Mouse (Mus musculus): ENCODE results near the gene Fgd2. TPM values are rescaled to one million over a fixed set of nuclear protein-coding genes. Genes with fewer than 3 reads are reported as not detected.

The Fgd2 gene
- total and polyA plus RNA-seq, 2 experiments from 2014 or later, result 14.1 to 17.3 TPM

DNA sequence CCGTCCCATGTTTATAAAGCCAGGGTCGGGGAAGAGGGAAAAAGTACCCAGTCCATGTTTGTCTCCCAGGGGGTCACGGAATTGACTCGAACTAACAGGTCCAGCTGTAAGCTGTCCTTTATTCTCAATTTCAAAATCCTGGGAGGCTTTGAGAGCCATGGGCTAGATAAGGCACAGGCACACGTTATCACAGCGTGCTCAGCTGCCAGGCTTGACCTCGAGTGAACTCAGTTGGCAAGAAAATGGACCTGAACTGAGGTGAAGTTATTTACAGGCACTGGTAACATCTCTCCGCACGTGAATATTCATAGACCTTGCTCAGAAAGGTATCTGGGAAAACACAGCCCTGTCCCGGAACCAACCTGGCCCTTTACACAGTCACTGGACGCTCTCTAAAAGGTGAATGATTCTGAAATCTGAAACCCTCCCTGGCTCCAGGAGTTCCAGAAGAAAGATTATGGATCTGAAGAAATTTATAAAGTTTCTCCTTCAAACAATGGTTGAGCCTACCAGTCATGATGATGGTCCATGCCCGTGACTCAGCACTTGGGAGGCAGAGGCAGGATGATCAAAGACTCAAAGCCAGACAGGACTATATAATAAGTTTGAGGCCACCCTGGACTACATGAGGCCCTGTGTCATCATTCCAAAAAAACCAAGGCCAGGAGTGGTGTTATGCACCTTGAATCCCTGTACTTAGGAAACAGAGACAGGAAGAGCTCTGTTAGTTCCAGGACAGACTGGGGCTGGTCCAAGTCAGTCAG lies 59.4 kb downstream of the Fgd2 start:
- Histone ChIP-seq H3K9me3 (ENCODE audit: low read length) (no peaks in the 10 kb centered on the region), H3K9ac (no peak overlapping the region), H3K4me2 (ENCODE audit: low read depth) (no peak overlapping the region), H3K27ac (ENCODE audit: low read depth, low read length) (no peak overlapping the region), H3K27me3 (ENCODE audit: insufficient read depth, low read length) (no peaks in the 10 kb centered on the region), H3K4me3 (ENCODE audit: low read depth, low read length) (no peak overlapping the region), H3K4me1 (ENCODE audit: insufficient read depth) (no peaks in the 10 kb centered on the region), H3K36me3 (ENCODE audit: insufficient read depth) (no peaks in the 10 kb centered on the region)
- DNase-seq (no peak), ATAC-seq (no peak)
- no peak for TF ChIP-seq CTCF (IDR thresholded peaks at IDR 0.05; ENCODE audit: low read depth)
- 86% methylated on average over 12 of the region's 12 CpGs for WGBS

DNA sequence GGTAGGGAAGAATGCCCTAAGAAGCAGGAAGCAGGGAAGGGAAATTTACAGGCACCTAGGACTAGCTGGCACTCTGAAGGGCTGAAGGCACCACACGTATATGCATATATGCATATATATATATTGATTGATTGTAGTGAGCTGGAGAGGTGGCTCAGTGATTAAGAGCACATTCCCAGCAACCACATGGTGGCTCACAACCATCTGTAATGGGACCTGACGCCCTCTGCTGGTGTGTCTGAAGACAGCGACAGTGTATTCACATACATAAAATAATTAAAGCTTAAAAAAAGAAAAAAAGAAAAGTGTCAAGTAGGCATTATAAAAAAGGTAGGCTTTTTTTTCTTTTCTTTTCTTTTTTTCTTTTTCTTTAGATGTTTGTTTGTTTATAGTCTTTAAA lies 60.6 kb downstream of the Fgd2 start:
- no peaks in the 10 kb centered on the region for H3K9me3 ChIP-seq (ENCODE audit: low read length)
- H3K27me3 ChIP-seq (ENCODE audit: insufficient read depth, low read length), result no peaks in the 10 kb centered on the region
- no peak overlapping the region for H3K4me2 ChIP-seq (ENCODE audit: low read depth)
- H3K36me3 ChIP-seq (ENCODE audit: insufficient read depth), result no peaks in the 10 kb centered on the region
- H3K27ac ChIP-seq (ENCODE audit: low read depth, low read length), result no peak overlapping the region
- no peak for ATAC-seq
- no peak overlapping the region for H3K9ac ChIP-seq
- 75% methylated on average over 3 of the region's 3 CpGs for WGBS
- 0 out of 2 replicates have a peak, but pooled peaks have one; percentile 25 for TF ChIP-seq CTCF (IDR thresholded peaks at IDR 0.05; ENCODE audit: low read depth)
- H3K4me3 ChIP-seq (ENCODE audit: low read depth, low read length), result no peak overlapping the region
- H3K4me1 ChIP-seq (ENCODE audit: insufficient read depth), result no peaks in the 10 kb centered on the region
- DNase-seq, result no peak

DNA sequence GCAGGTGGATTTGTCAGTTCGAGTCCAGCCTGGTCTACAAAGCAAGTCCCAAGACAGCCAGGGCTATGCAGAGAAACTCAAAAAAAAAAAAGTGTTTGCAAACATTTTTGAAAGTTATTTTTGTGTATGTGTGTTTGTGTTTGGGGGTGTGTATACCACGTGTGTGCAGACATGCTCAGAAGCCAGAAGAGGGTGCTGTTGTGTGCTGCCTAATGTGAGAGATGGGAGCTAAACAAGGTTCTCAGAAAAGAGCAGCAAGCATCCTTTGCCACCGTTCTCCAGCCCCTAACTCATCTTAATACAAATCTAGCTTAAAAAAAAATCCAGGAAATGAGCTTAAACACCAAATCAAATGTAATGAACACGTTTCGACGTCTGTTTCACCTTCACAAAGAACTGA lies 61.6 kb downstream of the Fgd2 start:
- no peaks in the 10 kb centered on the region for H3K27me3 ChIP-seq (ENCODE audit: insufficient read depth, low read length)
- DNase-seq (no peak), ATAC-seq (no peak)
- no peak overlapping the region for H3K4me2 ChIP-seq (ENCODE audit: low read depth)
- no peaks in the 10 kb centered on the region for H3K36me3 ChIP-seq (ENCODE audit: insufficient read depth)
- H3K27ac ChIP-seq (ENCODE audit: low read depth, low read length), result no peak overlapping the region
- 87% methylated on average over 6 of the region's 6 CpGs for WGBS
- no peaks in the 10 kb centered on the region for H3K9me3 ChIP-seq (ENCODE audit: low read length)
- TF ChIP-seq CTCF (IDR thresholded peaks at IDR 0.05; ENCODE audit: low read depth), result peak; percentile 44
- H3K4me3 ChIP-seq (ENCODE audit: low read depth, low read length), result no peak overlapping the region
- H3K9ac ChIP-seq, result no peak overlapping the region
- no peaks in the 10 kb centered on the region for H3K4me1 ChIP-seq (ENCODE audit: insufficient read depth)

DNA sequence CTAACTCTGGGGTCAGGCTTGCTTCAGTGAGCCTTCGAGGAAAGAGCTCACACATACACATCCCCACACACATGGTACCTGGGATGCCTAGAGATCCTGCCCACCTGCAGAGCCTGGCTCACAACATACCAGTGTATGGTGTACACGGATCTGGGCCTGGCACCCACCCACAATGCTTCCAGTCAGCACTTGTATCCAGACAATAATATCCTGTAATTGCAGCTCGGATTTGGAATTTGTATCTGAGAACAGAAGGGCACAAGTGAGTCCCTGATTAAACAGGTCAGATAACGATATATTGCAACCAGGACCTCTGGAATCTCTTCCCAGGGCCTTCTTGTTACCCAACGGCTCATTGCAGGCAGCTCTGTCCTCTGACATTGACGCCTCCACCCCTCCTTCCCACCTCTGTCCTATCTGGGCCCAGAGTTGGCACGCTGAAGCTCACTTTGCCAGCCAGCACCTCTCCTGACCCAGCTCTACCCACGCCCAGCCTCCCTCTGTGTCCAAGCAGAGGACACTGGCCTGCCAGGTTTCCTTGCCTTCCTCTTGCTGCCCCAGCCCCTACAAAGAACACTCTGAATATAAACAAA lies 62.3 kb downstream of the Fgd2 start:
- Histone ChIP-seq H3K9ac (no peak overlapping the region), H3K4me1 (ENCODE audit: insufficient read depth) (no peaks in the 10 kb centered on the region), H3K27ac (ENCODE audit: low read depth, low read length) (no peak overlapping the region), H3K36me3 (ENCODE audit: insufficient read depth) (no peaks in the 10 kb centered on the region), H3K27me3 (ENCODE audit: insufficient read depth, low read length) (no peaks in the 10 kb centered on the region), H3K4me2 (ENCODE audit: low read depth) (no peak overlapping the region), H3K9me3 (ENCODE audit: low read length) (no peaks in the 10 kb centered on the region), H3K4me3 (ENCODE audit: low read depth, low read length) (no peak overlapping the region)
- DNase-seq (no peak), ATAC-seq (no peak)
- WGBS, result 70% methylated on average over 8 of the region's 8 CpGs
- no peak for TF ChIP-seq CTCF (IDR thresholded peaks at IDR 0.05; ENCODE audit: low read depth)

DNA sequence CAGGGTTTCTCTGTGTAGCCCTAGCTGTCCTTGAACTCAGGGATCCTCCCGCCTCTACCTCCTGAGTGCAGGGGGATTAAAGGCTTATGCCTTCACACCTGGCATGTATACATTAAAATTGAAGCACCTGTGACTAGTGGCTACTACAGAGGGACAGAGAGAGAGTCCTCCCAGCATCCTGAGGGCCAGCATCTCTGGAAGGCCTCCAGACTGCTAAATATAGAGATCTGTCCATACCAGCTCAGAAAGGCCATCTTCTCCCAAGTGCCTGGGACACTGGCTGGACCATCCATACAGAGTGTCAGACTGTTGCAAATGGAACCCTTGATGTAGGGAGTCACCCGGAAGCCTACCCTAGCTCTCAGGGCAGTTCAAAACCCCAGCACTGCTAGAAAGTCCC lies 63.3 kb downstream of the Fgd2 start:
- Histone ChIP-seq H3K4me3 (ENCODE audit: low read depth, low read length) (no peak overlapping the region), H3K4me2 (ENCODE audit: low read depth) (no peak overlapping the region), H3K4me1 (ENCODE audit: insufficient read depth) (no peaks in the 10 kb centered on the region), H3K27ac (ENCODE audit: low read depth, low read length) (no peak overlapping the region), H3K36me3 (ENCODE audit: insufficient read depth) (no peaks in the 10 kb centered on the region), H3K27me3 (ENCODE audit: insufficient read depth, low read length) (no peaks in the 10 kb centered on the region), H3K9ac (no peak overlapping the region), H3K9me3 (ENCODE audit: low read length) (no peaks in the 10 kb centered on the region)
- no peak for TF ChIP-seq CTCF (IDR thresholded peaks at IDR 0.05; ENCODE audit: low read depth)
- 89% methylated on average over 2 of the region's 2 CpGs for WGBS
- DNase-seq (no peak), ATAC-seq (no peak)

DNA sequence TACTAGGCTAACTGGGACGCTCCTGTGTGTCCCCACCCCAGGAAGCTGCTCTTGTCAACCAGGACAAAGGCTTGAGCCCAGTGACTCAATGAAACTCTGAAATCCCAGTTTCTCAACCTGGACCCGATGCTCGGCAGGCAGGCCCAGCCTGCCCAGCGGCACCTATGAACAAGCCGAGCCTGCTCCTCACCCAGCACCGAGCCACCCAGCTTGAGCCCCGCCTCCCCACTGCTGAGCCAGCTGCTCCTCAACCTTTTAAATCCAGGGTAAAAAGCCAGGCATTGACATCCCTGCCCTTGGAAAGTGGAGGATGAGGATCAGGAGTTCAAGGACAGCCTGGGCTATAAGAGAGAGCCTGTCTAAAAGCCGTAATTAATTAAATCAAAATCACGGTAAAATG lies 64.6 kb downstream of the Fgd2 start:
- TF ChIP-seq CTCF (IDR thresholded peaks at IDR 0.05; ENCODE audit: low read depth), result no peak
- WGBS, result 57% methylated on average over 9 of the region's 9 CpGs
- Histone ChIP-seq H3K4me3 (ENCODE audit: low read depth, low read length) (no peak overlapping the region), H3K36me3 (ENCODE audit: insufficient read depth) (no peaks in the 10 kb centered on the region), H3K27ac (ENCODE audit: low read depth, low read length) (no peak overlapping the region), H3K9me3 (ENCODE audit: low read length) (no peaks in the 10 kb centered on the region), H3K9ac (no peak overlapping the region), H3K4me1 (ENCODE audit: insufficient read depth) (no peaks in the 10 kb centered on the region), H3K4me2 (ENCODE audit: low read depth) (no peak overlapping the region), H3K27me3 (ENCODE audit: insufficient read depth, low read length) (no peaks in the 10 kb centered on the region)
- DNase-seq, result no peak
- ATAC-seq, result no peak

DNA sequence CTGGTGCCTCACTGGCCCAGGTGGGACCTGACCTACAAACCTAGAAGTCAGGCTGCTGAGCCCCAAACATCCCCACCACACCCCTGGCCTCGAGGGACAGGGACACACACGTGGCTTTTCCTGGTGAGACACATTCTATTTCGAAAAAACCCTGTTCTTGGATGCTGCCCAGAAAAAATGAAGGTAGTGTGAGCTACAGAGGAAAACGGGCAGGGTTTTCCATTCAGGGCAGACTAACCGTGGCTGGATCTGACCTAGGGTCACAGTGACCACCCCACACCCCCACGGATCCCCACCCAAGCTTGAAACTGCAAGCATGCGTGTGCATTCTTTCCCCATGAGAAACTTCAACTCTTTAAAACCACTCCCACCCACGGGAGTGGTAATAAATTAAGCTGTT lies 67.5 kb downstream of the Fgd2 start:
- no peaks in the 10 kb centered on the region for H3K9me3 ChIP-seq (ENCODE audit: low read length)
- no peaks in the 10 kb centered on the region for H3K27me3 ChIP-seq (ENCODE audit: insufficient read depth, low read length)
- H3K4me1 ChIP-seq (ENCODE audit: insufficient read depth), result no peaks in the 10 kb centered on the region
- H3K27ac ChIP-seq (ENCODE audit: low read depth, low read length), result no peak overlapping the region
- whole genome bisulfite sequencing, result 58% methylated on average over 8 of the region's 8 CpGs
- H3K36me3 ChIP-seq (ENCODE audit: insufficient read depth), result no peaks in the 10 kb centered on the region
- H3K4me3 ChIP-seq (ENCODE audit: low read depth, low read length), result no peak overlapping the region
- ATAC-seq (no peak), DNase-seq (no peak)
- H3K9ac ChIP-seq, result no peak overlapping the region
- TF ChIP-seq CTCF (IDR thresholded peaks at IDR 0.05; ENCODE audit: low read depth), result no peak
- no peak overlapping the region for H3K4me2 ChIP-seq (ENCODE audit: low read depth)

Measured in forebrain, postnatal 0 days (tissue).